Mouse (Mus musculus) ES-E14 (cell line): ENCODE measurements around the gene Tpbgl. TPM values are rescaled to one million over a fixed set of nuclear protein-coding genes. Genes with fewer than 3 reads are reported as not detected.
A peak's percentile ranks its signal among the peaks of the same experiment; 100 is the strongest.

ENCODE experiments used
- DNase-seq: peaks from one replicate; pipeline ENCODE4 v3.0.0-alpha.2; 2013; ENCODE audit warnings: low read depth, low spot score
- H3K27ac ChIP-seq: 2 replicates; pipeline ENCODE4 v1.5.1; 2012; ENCODE audit warnings: low read depth, mild to moderate bottlenecking, low read length, moderate library complexity, mixed read lengths; ENCODE audit not compliant: poor library complexity, insufficient read depth, severe bottlenecking
- H3K36me3 ChIP-seq: 2 replicates; pipeline ENCODE4 v1.6.1; 2012; ENCODE audit warnings: mild to moderate bottlenecking, low read length, moderate library complexity, mixed read lengths; ENCODE audit not compliant: control insufficient read depth, poor library complexity, insufficient read depth, severe bottlenecking
- H3K4me1 ChIP-seq, 2 experiments: fragments of 150-350 bp in 1 of 2; sonication (generic) in 1 of 2; 2 replicates each; pipeline ENCODE4 v1.6.1; 2012; ENCODE audit warnings: low read length in 2 of 2, mild to moderate bottlenecking in 1 of 2, mixed read lengths in 1 of 2; ENCODE audit not compliant: control insufficient read depth in 2 of 2, insufficient read depth in 2 of 2, poor library complexity in 1 of 2
- H3K4me3 ChIP-seq, 2 experiments: fragments of 150-350 bp in 1 of 2; sonication (generic) in 1 of 2; 2 replicates each; pipeline ENCODE4 v1.5.1; 2012; ENCODE audit warnings: low read length in 2 of 2, low read depth in 1 of 2, mild to moderate bottlenecking in 1 of 2, mixed read lengths in 1 of 2; ENCODE audit not compliant: insufficient read depth in 1 of 2, poor library complexity in 1 of 2, severe bottlenecking in 1 of 2
- H3K9ac ChIP-seq: 2 replicates; pipeline ENCODE4 v1.6.1; 2012; ENCODE audit warnings: low read depth, mild to moderate bottlenecking, low read length, mixed read lengths; ENCODE audit not compliant: poor library complexity, insufficient read depth, severe bottlenecking
- H3K9me3 ChIP-seq: fragments of 150-350 bp; sonication (generic); 2 replicates; pipeline ENCODE4 v1.6.1; 2012; ENCODE audit warnings: low read depth, mild to moderate bottlenecking, low read length; ENCODE audit not compliant: control insufficient read depth, insufficient read depth
- CHD2 ChIP-seq: IDR thresholded peaks from 2 replicates; pipeline ENCODE4 v1.6.1; 2014; ENCODE audit warnings: mild to moderate bottlenecking, low read depth, low read length, inconsistent platforms
- HCFC1 ChIP-seq: IDR thresholded peaks from 2 replicates; pipeline ENCODE4 v1.6.1; 2012; ENCODE audit warnings: low read length, inconsistent platforms, borderline replicate concordance; ENCODE audit not compliant: insufficient read depth
- MAFK ChIP-seq: IDR thresholded peaks from 2 replicates; pipeline ENCODE4 v1.6.1; 2014; ENCODE audit warnings: mild to moderate bottlenecking, low read depth, low read length, inconsistent platforms; ENCODE audit not compliant: insufficient read depth
- ZC3H11A ChIP-seq: IDR thresholded peaks from 2 replicates; pipeline ENCODE4 v1.6.1; 2012; ENCODE audit warnings: low read depth, mild to moderate bottlenecking, inconsistent platforms, low read length, borderline replicate concordance
- ZNF384 ChIP-seq: IDR thresholded peaks from 2 replicates; pipeline ENCODE4 v1.6.1; 2012; ENCODE audit warnings: low read depth, low read length, inconsistent platforms
- in situ Hi-C, 2 experiments: fragments of 600-800 bp; cut with MboI; formaldehyde crosslinking; loops; one replicate each; pipeline ENCODE4 v1.15.1; 2025; ENCODE audit warnings: low sequenced_read_pairs in 2 of 2, inconsistent platforms in 1 of 2; ENCODE audit not compliant: unreplicated experiment in 2 of 2
- total RNA-seq: library from RNA; depleted of rRNA; stranded (reverse); fragments of 300-350 nt; gene quantifications from 2 replicates; pipeline ENCODE4 v1.2.3, GENCODE M21; 2012

Gene Tpbgl
- total RNA-seq, 1 experiment = 0.27 TPM

DNA sequence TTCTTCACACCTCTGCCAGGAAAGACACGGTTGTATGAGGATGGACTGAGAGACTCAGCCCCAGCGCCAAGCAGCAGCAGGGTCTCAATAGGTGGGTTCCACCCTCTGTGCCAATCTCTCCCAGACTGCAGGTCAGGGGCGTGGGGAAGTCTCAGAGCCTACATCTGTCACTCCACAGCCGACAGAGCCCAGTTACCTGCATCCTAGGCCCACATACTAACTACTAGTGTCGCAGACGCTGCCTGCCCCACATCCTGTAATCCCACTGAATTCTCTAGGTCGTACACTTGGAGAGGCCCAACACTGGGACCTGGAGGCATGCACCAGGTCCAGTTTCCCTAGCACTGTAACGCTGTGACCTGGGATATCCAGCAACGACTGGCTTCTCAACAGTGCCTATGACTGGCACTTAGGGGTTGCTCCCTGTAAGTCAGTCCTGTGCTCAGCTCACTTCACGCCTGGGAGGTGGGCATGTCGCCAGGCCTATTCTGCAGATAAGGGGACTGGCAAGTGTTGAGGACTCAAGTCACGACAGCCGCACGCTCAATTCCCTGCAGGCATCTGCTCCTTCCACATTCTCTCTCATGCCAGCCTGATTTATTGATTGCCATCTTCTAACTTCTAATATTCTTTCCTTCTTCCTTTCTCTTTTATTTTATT is 34.8 kb upstream of the Tpbgl start:
- H3K4me3 ChIP-seq = no peak overlapping the region
- no peak for DNase-seq

DNA sequence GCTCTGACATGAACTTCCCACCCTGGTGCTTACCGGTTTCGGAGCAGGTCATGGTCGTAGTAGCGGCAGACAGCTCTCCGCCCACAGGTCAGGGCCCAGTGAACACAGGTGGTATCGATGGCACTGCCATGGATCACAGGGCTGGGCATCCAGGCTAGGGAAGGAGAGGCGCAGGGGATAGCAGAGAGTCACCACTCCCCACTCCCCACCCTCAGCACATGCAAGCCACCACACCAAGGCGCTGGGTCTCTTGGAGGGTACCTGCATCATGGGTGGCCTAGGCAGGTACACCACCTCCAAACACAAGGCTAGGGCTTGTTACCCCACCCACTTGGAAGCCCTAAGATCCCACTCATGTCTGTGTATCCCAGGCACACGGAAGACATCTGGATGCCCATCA is 34.2 kb upstream of the Tpbgl start:
- no peaks in the 10 kb centered on the region for H3K9me3 ChIP-seq
- H3K36me3 ChIP-seq = no peaks in the 10 kb centered on the region
- H3K9ac ChIP-seq = no peak overlapping the region
- H3K27ac ChIP-seq = no peak overlapping the region
- no peaks in the 10 kb centered on the region for H3K4me1 ChIP-seq
- in situ Hi-C loops = no loop called here
- no peak overlapping the region for H3K4me3 ChIP-seq
- no peak for DNase-seq
- no peak for TF ChIP-seq ZNF384
- TF ChIP-seq MAFK = no peak
- no peak for TF ChIP-seq CHD2
- TF ChIP-seq HCFC1 = no peak
- no peak for TF ChIP-seq ZC3H11A

More for the DNA sequence above, 34.8 kb upstream of the Tpbgl start:
- in situ Hi-C loops = no loop called here
- TF ChIP-seq ZC3H11A (no peak), ZNF384 (no peak), CHD2 (no peak), MAFK (no peak), HCFC1 (no peak)
- Histone ChIP-seq H3K27ac (no peak overlapping the region), H3K4me1 (no peaks in the 10 kb centered on the region), H3K36me3 (no peaks in the 10 kb centered on the region), H3K9me3 (no peaks in the 10 kb centered on the region), H3K9ac (no peak overlapping the region)

DNA sequence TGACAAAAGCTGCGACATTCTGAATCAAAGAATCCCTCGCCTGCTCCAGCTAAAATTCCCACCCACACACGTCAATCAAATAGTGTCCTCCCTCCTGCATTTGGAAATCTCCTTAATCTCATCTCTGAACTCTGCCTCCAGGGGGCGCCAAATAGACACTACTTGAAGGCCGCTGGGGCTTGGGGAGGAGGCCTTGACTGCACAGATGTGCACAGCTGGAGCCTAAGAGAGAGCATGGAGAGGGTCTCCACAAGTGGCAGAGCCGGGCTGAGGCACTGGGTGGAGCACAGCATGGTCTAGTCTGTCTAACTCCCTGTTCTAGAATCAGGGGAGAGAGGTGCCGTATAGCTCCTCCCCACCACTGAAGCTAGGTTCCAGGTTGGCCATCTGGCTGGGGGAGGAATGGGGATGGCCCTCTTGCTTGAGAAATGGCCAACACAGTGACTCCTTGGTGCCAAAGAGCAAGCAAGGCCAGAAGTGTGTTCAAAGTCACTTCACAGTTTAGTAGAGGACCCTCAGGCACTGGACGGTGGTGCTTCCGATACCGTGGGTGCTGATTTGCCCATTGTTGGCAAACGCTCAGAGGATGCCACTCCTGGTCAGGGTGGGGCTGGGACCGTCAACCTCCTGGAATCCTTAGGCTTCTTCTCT is 32.6 kb upstream of the Tpbgl start:
- no peaks in the 10 kb centered on the region for H3K9me3 ChIP-seq
- no peak overlapping the region for H3K9ac ChIP-seq
- in situ Hi-C loops = no loop called here

DNA sequence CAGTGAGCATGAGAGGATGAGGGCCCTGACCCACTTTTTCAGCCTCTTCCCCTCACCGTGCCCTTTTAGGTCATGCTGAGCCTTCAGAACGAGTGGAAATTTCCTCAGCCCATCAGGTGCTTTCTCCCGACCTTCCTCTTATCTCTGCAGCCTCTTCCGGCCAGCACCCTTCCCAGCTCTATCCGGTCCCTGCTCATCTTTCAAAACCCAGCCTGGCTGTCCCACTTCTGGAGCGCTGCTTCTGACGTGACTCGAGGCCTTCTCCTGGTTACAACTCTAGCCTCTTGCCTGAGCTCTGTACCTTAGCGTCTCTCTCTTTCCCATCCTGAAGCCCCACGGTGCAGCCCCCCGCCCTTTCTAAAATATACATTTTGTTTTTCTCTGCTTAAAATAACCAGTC is 27.3 kb upstream of the Tpbgl start:
- H3K9ac ChIP-seq = no peak overlapping the region
- no peaks in the 10 kb centered on the region for H3K9me3 ChIP-seq
- no peaks in the 10 kb centered on the region for H3K36me3 ChIP-seq
- no peak overlapping the region for H3K4me3 ChIP-seq
- no peak for DNase-seq
- no peak for TF ChIP-seq CHD2
- no peaks in the 10 kb centered on the region for H3K4me1 ChIP-seq
- in situ Hi-C loops = no loop called here
- no peak overlapping the region for H3K27ac ChIP-seq

More for the DNA sequence above, 32.6 kb upstream of the Tpbgl start:
- Histone ChIP-seq H3K4me1 (no peaks in the 10 kb centered on the region), H3K4me3 (no peak overlapping the region), H3K36me3 (no peaks in the 10 kb centered on the region), H3K27ac (no peak overlapping the region)
- DNase-seq = peak; percentile 79
- TF ChIP-seq ZC3H11A (peak; percentile 68; the same call in 1 of the 2 replicates), ZNF384 (no peak), HCFC1 (0 out of 2 replicates have a peak, but pooled peaks have one; percentile 27), CHD2 (no peak)

DNA sequence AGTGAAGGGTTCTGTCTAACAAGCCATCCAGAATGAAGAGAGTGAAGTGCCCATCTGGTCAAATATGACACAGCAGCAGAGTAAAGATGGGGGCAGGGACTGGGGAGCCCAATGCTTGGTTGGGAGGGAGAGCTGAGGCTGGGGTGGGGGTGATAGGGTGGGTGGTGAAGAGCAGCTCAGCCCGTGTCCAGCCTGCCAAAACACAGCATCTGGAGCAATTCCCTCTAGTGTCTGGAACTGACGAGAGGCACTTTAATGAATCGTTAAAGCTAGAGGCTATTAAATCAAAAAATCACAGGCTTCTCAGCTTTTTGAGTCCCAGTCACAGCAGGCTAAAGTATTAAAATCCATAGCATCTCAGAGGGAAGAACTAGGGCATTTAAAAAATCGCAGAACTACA is 22.7 kb upstream of the Tpbgl start:
- TF ChIP-seq MAFK (no peak), HCFC1 (no peak), CHD2 (no peak), ZC3H11A (no peak), ZNF384 (no peak)
- Histone ChIP-seq H3K27ac (no peak overlapping the region), H3K9me3 (no peaks in the 10 kb centered on the region), H3K4me3 (no peak overlapping the region), H3K4me1 (no peaks in the 10 kb centered on the region), H3K9ac (no peak overlapping the region), H3K36me3 (no peaks in the 10 kb centered on the region)
- no peak for DNase-seq
- in situ Hi-C loops = no loop called here
